Mouse (Mus musculus) ES-E14 (cell line): ENCODE data around the gene Il20rb. TPM values are rescaled to one million over a fixed set of nuclear protein-coding genes. Genes with fewer than 3 reads are reported as not detected.

Source experiments
- DNase-seq: peaks from one replicate; pipeline ENCODE4 v3.0.0-alpha.2; 2013; ENCODE audit warnings: low read depth, low spot score
- H3K27ac ChIP-seq: 2 replicates; pipeline ENCODE4 v1.5.1; 2012; ENCODE audit warnings: low read depth, mild to moderate bottlenecking, low read length, moderate library complexity, mixed read lengths; ENCODE audit not compliant: poor library complexity, insufficient read depth, severe bottlenecking
- H3K36me3 ChIP-seq: 2 replicates; pipeline ENCODE4 v1.6.1; 2012; ENCODE audit warnings: mild to moderate bottlenecking, low read length, moderate library complexity, mixed read lengths; ENCODE audit not compliant: control insufficient read depth, poor library complexity, insufficient read depth, severe bottlenecking
- H3K4me1 ChIP-seq, 2 experiments: fragments of 150-350 bp in 1 of 2; sonication (generic) in 1 of 2; 2 replicates each; pipeline ENCODE4 v1.6.1; 2012; ENCODE audit warnings: low read length in 2 of 2, mild to moderate bottlenecking in 1 of 2, mixed read lengths in 1 of 2; ENCODE audit not compliant: control insufficient read depth in 2 of 2, insufficient read depth in 2 of 2, poor library complexity in 1 of 2
- H3K4me3 ChIP-seq, 2 experiments: fragments of 150-350 bp in 1 of 2; sonication (generic) in 1 of 2; 2 replicates each; pipeline ENCODE4 v1.5.1; 2012; ENCODE audit warnings: low read length in 2 of 2, low read depth in 1 of 2, mild to moderate bottlenecking in 1 of 2, mixed read lengths in 1 of 2; ENCODE audit not compliant: insufficient read depth in 1 of 2, poor library complexity in 1 of 2, severe bottlenecking in 1 of 2
- H3K9ac ChIP-seq: 2 replicates; pipeline ENCODE4 v1.6.1; 2012; ENCODE audit warnings: low read depth, mild to moderate bottlenecking, low read length, mixed read lengths; ENCODE audit not compliant: poor library complexity, insufficient read depth, severe bottlenecking
- H3K9me3 ChIP-seq: fragments of 150-350 bp; sonication (generic); 2 replicates; pipeline ENCODE4 v1.6.1; 2012; ENCODE audit warnings: low read depth, mild to moderate bottlenecking, low read length; ENCODE audit not compliant: control insufficient read depth, insufficient read depth
- CHD2 ChIP-seq: IDR thresholded peaks from 2 replicates; pipeline ENCODE4 v1.6.1; 2014; ENCODE audit warnings: mild to moderate bottlenecking, low read depth, low read length, inconsistent platforms
- HCFC1 ChIP-seq: IDR thresholded peaks from 2 replicates; pipeline ENCODE4 v1.6.1; 2012; ENCODE audit warnings: low read length, inconsistent platforms, borderline replicate concordance; ENCODE audit not compliant: insufficient read depth
- MAFK ChIP-seq: IDR thresholded peaks from 2 replicates; pipeline ENCODE4 v1.6.1; 2014; ENCODE audit warnings: mild to moderate bottlenecking, low read depth, low read length, inconsistent platforms; ENCODE audit not compliant: insufficient read depth
- ZC3H11A ChIP-seq: IDR thresholded peaks from 2 replicates; pipeline ENCODE4 v1.6.1; 2012; ENCODE audit warnings: low read depth, mild to moderate bottlenecking, inconsistent platforms, low read length, borderline replicate concordance
- ZNF384 ChIP-seq: IDR thresholded peaks from 2 replicates; pipeline ENCODE4 v1.6.1; 2012; ENCODE audit warnings: low read depth, low read length, inconsistent platforms
- in situ Hi-C, 2 experiments: fragments of 600-800 bp; cut with MboI; formaldehyde crosslinking; loops; one replicate each; pipeline ENCODE4 v1.15.1; 2025; ENCODE audit warnings: low sequenced_read_pairs in 2 of 2, inconsistent platforms in 1 of 2; ENCODE audit not compliant: unreplicated experiment in 2 of 2
- total RNA-seq: library from RNA; depleted of rRNA; stranded (reverse); fragments of 300-350 nt; gene quantifications from 2 replicates; pipeline ENCODE4 v1.2.3, GENCODE M21; 2012; rRNA removed

The Il20rb gene
- total RNA-seq, 1 experiment, result 3.7 TPM

DNA sequence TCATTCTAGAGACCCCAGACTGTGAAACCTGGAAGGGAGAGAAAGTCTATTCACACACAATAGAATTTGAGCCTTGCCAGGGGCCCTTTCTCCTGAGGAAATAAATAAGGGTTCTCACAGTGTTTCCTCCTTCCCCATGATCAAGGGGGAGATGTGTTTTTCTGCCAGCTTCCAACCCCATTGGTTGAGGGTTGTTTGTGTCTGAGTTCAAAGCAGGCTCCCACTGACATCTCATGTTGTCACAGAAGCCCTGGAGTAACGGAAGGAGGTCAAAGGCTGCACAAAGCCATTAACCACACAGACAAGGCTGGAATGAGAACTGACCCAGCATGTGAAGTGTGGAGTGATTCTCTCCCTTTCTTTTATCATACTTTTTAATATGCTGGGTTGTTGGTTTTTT lies 69.8 kb downstream of the Il20rb start:
- Histone ChIP-seq H3K27ac (no peak overlapping the region), H3K4me3 (no peak overlapping the region), H3K9me3 (no peaks in the 10 kb centered on the region), H3K4me1 (no peaks in the 10 kb centered on the region), H3K36me3 (no peaks in the 10 kb centered on the region), H3K9ac (no peak overlapping the region)
- DNase-seq, result no peak
- TF ChIP-seq CHD2 (no peak), MAFK (no peak), HCFC1 (no peak), ZNF384 (no peak), ZC3H11A (no peak)
- in situ Hi-C loops, result no loop called here

DNA sequence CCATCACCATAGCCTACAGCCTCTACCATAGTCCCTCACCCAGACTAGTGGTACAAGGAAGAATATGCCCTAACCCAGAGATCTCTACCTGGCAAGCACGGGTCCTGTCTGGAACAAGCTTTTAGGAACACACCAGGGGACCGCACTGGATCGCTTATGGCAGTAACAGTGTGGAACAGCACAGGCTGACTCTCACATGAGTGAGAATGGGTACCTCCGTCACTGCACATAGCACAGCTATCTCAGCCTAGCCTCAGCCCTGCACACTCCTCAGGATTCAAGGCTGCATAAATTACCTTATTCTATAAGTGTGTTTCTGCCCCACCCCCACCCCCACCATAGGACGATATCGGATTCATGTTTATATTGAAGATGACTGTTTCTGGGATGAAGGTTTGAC lies 70.3 kb downstream of the Il20rb start:
- TF ChIP-seq CHD2, result no peak
- TF ChIP-seq ZNF384, result no peak
- no peak for TF ChIP-seq ZC3H11A
- no peak for TF ChIP-seq MAFK
- TF ChIP-seq HCFC1, result no peak
- no peak overlapping the region for H3K9ac ChIP-seq

DNA sequence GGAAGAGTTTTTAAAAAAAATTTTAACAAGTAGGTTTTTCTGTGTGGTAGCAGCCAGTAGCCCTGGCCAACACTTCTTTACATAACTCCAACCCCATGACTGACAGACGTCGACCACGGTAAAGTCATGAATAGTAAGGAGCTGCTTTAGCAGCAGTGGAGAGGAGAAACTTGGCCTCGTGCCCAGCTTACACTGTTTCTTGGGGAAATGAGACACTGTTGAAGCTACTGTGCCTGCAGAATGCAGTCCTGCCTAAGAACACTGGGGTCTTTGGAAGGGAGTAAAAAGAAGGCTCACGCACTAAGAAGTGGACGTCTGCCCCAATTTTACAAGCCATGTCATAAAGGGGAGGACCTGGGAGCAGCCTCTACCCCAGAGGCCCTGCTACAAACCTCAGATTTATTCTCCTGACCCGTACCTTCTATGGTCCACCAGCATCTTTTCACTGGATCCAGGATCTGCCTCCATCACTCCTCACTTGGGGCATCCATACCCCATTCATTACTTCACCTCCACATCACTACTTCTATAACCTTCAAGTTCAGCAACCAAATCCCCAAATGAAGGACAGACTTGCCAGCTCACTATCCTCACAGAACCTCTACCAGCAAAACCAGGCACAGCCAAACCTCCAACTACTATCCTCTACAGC lies 71.1 kb downstream of the Il20rb start:
- DNase-seq, result no peak
- no peak for TF ChIP-seq ZNF384
- no peak for TF ChIP-seq CHD2
- no peak for TF ChIP-seq HCFC1
- no peak for TF ChIP-seq MAFK
- TF ChIP-seq ZC3H11A, result no peak
- in situ Hi-C loops, result no loop called here
- Histone ChIP-seq H3K36me3 (no peaks in the 10 kb centered on the region), H3K4me1 (no peaks in the 10 kb centered on the region), H3K9me3 (no peaks in the 10 kb centered on the region), H3K4me3 (no peak overlapping the region), H3K27ac (no peak overlapping the region), H3K9ac (no peak overlapping the region)

More for the DNA sequence above, 70.3 kb downstream of the Il20rb start:
- DNase-seq, result no peak
- in situ Hi-C loops, result no loop called here
- H3K4me3 ChIP-seq, result no peak overlapping the region
- H3K9me3 ChIP-seq, result no peaks in the 10 kb centered on the region
- H3K4me1 ChIP-seq, result no peaks in the 10 kb centered on the region
- no peak overlapping the region for H3K27ac ChIP-seq
- no peaks in the 10 kb centered on the region for H3K36me3 ChIP-seq

Other genes starting within 250 kb of the Il20rb start
- gene Nck1, start 59.3 kb upstream of the Il20rb start, total RNA-seq, result 11.2 and 15.8 TPM in 2 replicates
- 0.90 and 2.1 TPM in 2 replicates for gene Slc35g2, start 84.3 kb upstream of the Il20rb start, total RNA-seq
- 34.1 and 47.9 TPM in 2 replicates for gene Stag1, start 111.0 kb upstream of the Il20rb start, total RNA-seq